Mouse (Mus musculus) liver, embryonic 11.5 days (tissue): ENCODE measurements around the gene Setdb1. TPM values are rescaled to one million over a fixed set of nuclear protein-coding genes. Genes with fewer than 3 reads are reported as not detected.

Experiments used
- ATAC-seq: fragments of 200-750 bp; cut with Nextera tagmentation; replicated peaks from 2 replicates; pipeline ENCODE4 v1.8.0; 2017; ENCODE audit warnings: moderate number of reproducible peaks, mild to moderate bottlenecking, moderate TSS enrichment, moderate library complexity; ENCODE audit not compliant: low FRiP score
- DNase-seq: peaks from one replicate; pipeline ENCODE4 v3.0.0-alpha.2; 2017; ENCODE audit warnings: low spot score
- H3K27ac ChIP-seq: fragments of 300-500 bp; sonication (generic); 2 replicates; pipeline ENCODE4 v1.5.1; 2014; ENCODE audit warnings: mild to moderate bottlenecking, low read depth, low read length, control low read depth
- H3K27me3 ChIP-seq: fragments of 300-500 bp; sonication (generic); replicated peaks from 2 replicates; pipeline ENCODE4 v1.6.1; 2014; ENCODE audit warnings: low read length, mixed read lengths; ENCODE audit not compliant: control insufficient read depth, insufficient read depth
- H3K36me3 ChIP-seq: fragments of 300-500 bp; sonication (generic); 2 replicates; pipeline ENCODE4 v1.6.1; 2014; ENCODE audit warnings: mild to moderate bottlenecking, low read length, moderate library complexity, mixed read lengths; ENCODE audit not compliant: control insufficient read depth, insufficient read depth
- H3K4me1 ChIP-seq: fragments of 300-500 bp; sonication (generic); replicated peaks from 2 replicates; pipeline ENCODE4 v1.6.1; 2014; ENCODE audit warnings: low read length, mixed read lengths; ENCODE audit not compliant: control insufficient read depth, insufficient read depth
- H3K4me2 ChIP-seq: fragments of 300-500 bp; sonication (generic); 2 replicates; pipeline ENCODE4 v1.6.1; 2014; ENCODE audit warnings: mild to moderate bottlenecking, control low read depth, moderate library complexity
- H3K4me3 ChIP-seq: fragments of 300-500 bp; sonication (generic); 2 replicates; pipeline ENCODE4 v1.5.1; 2014; ENCODE audit warnings: low read depth, low read length, control low read depth
- H3K9ac ChIP-seq: fragments of 300-500 bp; sonication (generic); 2 replicates; pipeline ENCODE4 v1.6.1; 2014; ENCODE audit warnings: low read depth, low read length, control low read depth
- H3K9me3 ChIP-seq: fragments of 300-500 bp; sonication (generic); 2 replicates; pipeline ENCODE4 v1.6.1; 2016; ENCODE audit warnings: low read length, inconsistent platforms, mixed read lengths; ENCODE audit not compliant: control insufficient read depth
- WGBS: fragments of 180-500 bp; shearing (Covaris S2); extraction: QIAGEN DNeasy Blood & Tissue Kit; methylation state at CpG from one replicate; pipeline ENCODE4 v1.1.7; 2014; 5-methylcytosine and 5-hydroxymethylcytosine counted together
- polyA plus RNA-seq: library from polyadenylated mRNA; unstranded; fragments of >200 nt; fragmentation: Nextera tagmentation; extraction: Ambion mirVana; gene quantifications from 2 replicates; pipeline ENCODE4 v1.2.1, GENCODE M21; 2014

The Setdb1 gene
- polyA plus RNA-seq, 1 experiment from 2014 or later: 47.0 TPM

GRCm38 (mm10) chr3:95315094-95315843 lies 41.7 kb downstream of the Setdb1 start:
- peak; percentile 87 for ATAC-seq
- Histone ChIP-seq H3K27ac (peak overlapping the region; percentile 95), H3K4me3 (peak overlapping the region; percentile 91), H3K9me3 (no peaks in the 10 kb centered on the region), H3K9ac (peak overlapping the region; percentile 99), H3K4me2 (peak overlapping the region; percentile 78), H3K4me1 (peaks cover 45% of the 10 kb centered on the region), H3K36me3 (peaks cover 3% of the 10 kb centered on the region), H3K27me3 (no peaks in the 10 kb centered on the region)
- WGBS: under 1% methylated on average over 71 of the region's 71 CpGs
- peak; percentile 94 for DNase-seq

GRCm38 (mm10) chr3:95314486-95315093 lies 42.4 kb downstream of the Setdb1 start, which contains the start of gene Cers2:
Cers2 (plus strand) TSS chr3:95314791.
- H3K4me1 ChIP-seq: peaks cover 42% of the 10 kb centered on the region

GRCm38 (mm10) chr3:95314075-95314474 lies 42.9 kb downstream of the Setdb1 start:
- H3K9me3 ChIP-seq: no peaks in the 10 kb centered on the region
- H3K4me3 ChIP-seq: peak overlapping the region; percentile 91
- DNase-seq: no peak
- WGBS: 47% methylated on average over 6 of the region's 6 CpGs
- peaks cover 41% of the 10 kb centered on the region for H3K4me1 ChIP-seq
- H3K36me3 ChIP-seq: no peaks in the 10 kb centered on the region
- H3K4me2 ChIP-seq: peak overlapping the region; percentile 78
- no peak for ATAC-seq
- peak overlapping the region; percentile 95 for H3K27ac ChIP-seq
- peak overlapping the region; percentile 99 for H3K9ac ChIP-seq
- no peaks in the 10 kb centered on the region for H3K27me3 ChIP-seq

More at GRCm38 (mm10) chr3:95314486-95315093, 42.4 kb downstream of the Setdb1 start, which contains the start of gene Cers2:
- H3K36me3 ChIP-seq: no peaks in the 10 kb centered on the region
- H3K27ac ChIP-seq: peak within 1 kb of the TSS; percentile 95
- DNase-seq (no peak), ATAC-seq (0 out of 2 replicates have a peak, but pooled peaks have one; percentile 0)
- H3K4me3 ChIP-seq: peak within 1 kb of the TSS; percentile 91
- H3K27me3 ChIP-seq: no peaks in the 10 kb centered on the region
- 3% methylated on average over 25 of the region's 27 CpGs for WGBS
- H3K9ac ChIP-seq: peak within 1 kb of the TSS; percentile 99
- H3K4me2 ChIP-seq: peak within 1 kb of the TSS; percentile 78
- no peaks in the 10 kb centered on the region for H3K9me3 ChIP-seq

DNA sequence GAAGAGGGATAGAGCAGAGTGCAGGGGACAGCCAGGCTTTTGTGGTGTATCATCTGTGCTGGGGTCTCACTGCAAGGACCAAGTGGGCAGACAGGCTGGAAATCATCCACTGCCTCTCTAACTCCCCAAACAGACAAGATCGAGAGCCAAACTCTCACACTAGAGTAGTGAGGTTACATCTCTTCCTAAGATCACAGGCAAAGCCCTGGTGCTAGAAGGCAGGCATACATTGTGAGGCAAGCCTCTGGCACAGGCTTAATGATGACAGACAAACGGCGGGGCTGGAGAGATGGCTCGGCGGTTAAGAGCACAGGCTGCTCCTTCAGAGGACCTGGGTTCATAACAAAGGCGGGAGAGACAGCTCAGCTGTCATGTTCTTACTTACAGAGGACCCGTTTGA lies 43.5 kb downstream of the Setdb1 start:
- H3K36me3 ChIP-seq: no peaks in the 10 kb centered on the region
- no peak for DNase-seq
- peak overlapping the region; percentile 95 for H3K27ac ChIP-seq
- peaks cover 35% of the 10 kb centered on the region for H3K4me1 ChIP-seq
- WGBS: 34% methylated on average over 7 of the region's 7 CpGs
- peak overlapping the region; percentile 91 for H3K4me3 ChIP-seq
- H3K27me3 ChIP-seq: no peaks in the 10 kb centered on the region
- peak overlapping the region; percentile 78 for H3K4me2 ChIP-seq
- H3K9ac ChIP-seq: peak overlapping the region; percentile 99
- no peak for ATAC-seq
- no peaks in the 10 kb centered on the region for H3K9me3 ChIP-seq

DNA sequence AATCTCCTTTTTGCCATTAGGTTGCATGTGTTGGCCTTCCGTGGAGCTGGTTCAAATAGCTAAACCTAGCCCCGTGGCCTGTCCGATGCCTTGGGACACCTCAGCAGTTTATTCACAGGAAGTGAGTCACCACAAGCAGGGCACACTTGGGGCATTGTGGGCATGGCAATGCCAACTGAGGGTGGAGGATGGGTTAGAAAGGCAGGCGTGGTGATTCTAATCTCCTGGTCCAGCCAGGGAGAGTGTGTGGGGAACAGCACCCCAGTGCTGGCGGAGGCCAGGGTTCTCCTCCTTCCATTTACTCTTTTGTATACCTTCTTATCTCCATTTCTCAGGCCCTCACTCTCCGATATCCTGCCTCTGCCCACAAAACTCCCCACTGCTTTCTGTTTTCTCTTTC lies 44.4 kb downstream of the Setdb1 start:
- 35% methylated on average over 6 of the region's 6 CpGs for WGBS
- ATAC-seq (peak; percentile 59), DNase-seq (no peak)
- Histone ChIP-seq H3K9ac (peak overlapping the region; percentile 99), H3K4me1 (peaks cover 28% of the 10 kb centered on the region), H3K27me3 (no peaks in the 10 kb centered on the region), H3K4me2 (peak overlapping the region; percentile 78), H3K36me3 (no peaks in the 10 kb centered on the region), H3K27ac (peak overlapping the region; percentile 95), H3K4me3 (peak overlapping the region; percentile 91), H3K9me3 (no peaks in the 10 kb centered on the region)

GRCm38 (mm10) chr3:95310968-95311882 lies 45.8 kb downstream of the Setdb1 start:
- 48% methylated on average over 9 of the region's 9 CpGs for WGBS
- peak overlapping the region; percentile 95; the same call in 1 of the 2 replicates for H3K27ac ChIP-seq

DNA sequence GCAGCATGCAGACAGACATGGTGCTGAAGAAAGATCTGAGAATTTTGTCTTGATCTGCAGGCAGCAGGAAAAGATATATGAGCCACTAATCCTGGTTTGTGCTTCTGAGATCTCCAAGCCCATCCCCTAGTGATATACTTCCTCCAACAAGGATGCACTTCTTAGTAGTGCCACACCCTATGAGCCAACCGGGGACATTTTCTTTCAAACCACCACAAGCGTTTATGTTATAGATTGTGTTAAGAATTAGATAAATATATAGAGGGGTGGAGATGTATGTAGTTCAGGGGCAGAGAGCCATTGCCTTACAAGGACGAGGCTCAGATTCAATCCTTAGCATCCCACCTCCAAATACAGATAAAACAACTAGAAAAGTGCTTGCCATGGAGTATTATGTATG lies 46.5 kb downstream of the Setdb1 start:
- H3K9me3 ChIP-seq: no peaks in the 10 kb centered on the region
- no peak overlapping the region for H3K9ac ChIP-seq
- 59% methylated on average over 3 of the region's 3 CpGs for WGBS
- no peak overlapping the region for H3K27ac ChIP-seq
- no peak for ATAC-seq
- H3K27me3 ChIP-seq: no peaks in the 10 kb centered on the region
- no peak overlapping the region for H3K4me2 ChIP-seq
- H3K4me1 ChIP-seq: peaks cover 20% of the 10 kb centered on the region
- H3K36me3 ChIP-seq: peaks cover 3% of the 10 kb centered on the region
- H3K4me3 ChIP-seq: no peak overlapping the region
- DNase-seq: no peak

More at GRCm38 (mm10) chr3:95310968-95311882, 45.8 kb downstream of the Setdb1 start:
- no peak overlapping the region for H3K4me3 ChIP-seq
- ATAC-seq (no peak), DNase-seq (no peak)
- no peaks in the 10 kb centered on the region for H3K36me3 ChIP-seq
- peak overlapping the region; percentile 11; the same call in 1 of the 2 replicates for H3K4me2 ChIP-seq
- H3K9me3 ChIP-seq: no peaks in the 10 kb centered on the region
- H3K27me3 ChIP-seq: no peaks in the 10 kb centered on the region
- H3K9ac ChIP-seq: no peak overlapping the region
- H3K4me1 ChIP-seq: peaks cover 20% of the 10 kb centered on the region

DNA sequence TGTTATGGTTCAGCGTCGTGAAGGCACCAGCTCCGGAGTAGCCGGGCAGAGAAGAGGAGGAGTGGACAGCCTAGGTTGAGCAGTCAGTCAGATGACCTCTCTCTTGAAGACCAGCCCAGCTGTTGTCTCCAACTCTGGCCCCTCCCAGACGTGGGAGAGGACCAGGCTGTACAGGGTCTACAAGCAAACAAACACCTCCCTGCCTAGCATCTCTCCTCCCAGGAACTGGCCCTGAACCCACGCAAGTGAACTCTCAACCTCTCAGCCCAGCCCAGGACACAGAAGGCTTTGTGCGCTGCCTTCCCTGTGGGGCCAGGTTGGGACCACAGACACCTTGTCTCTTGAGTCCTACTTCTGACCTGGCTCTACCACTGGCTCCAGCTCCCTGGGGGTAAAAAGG lies 49.9 kb downstream of the Setdb1 start, which contains the start of gene Anxa9:
TSS of gene Anxa9 (minus strand) at position 77 of the 400 bp plus-strand sequence.
- H3K4me1 ChIP-seq: peaks cover 7% of the 10 kb centered on the region
- ATAC-seq: no peak
- H3K4me3 ChIP-seq: no peak within 1 kb of the TSS
- DNase-seq: no peak
- no peak within 1 kb of the TSS for H3K27ac ChIP-seq
- H3K36me3 ChIP-seq: peaks cover 4% of the 10 kb centered on the region
- no peak within 1 kb of the TSS for H3K4me2 ChIP-seq
- no peaks in the 10 kb centered on the region for H3K27me3 ChIP-seq
- H3K9ac ChIP-seq: no peak within 1 kb of the TSS
- 64% methylated on average over 7 of the region's 7 CpGs for WGBS
- no peaks in the 10 kb centered on the region for H3K9me3 ChIP-seq
